Mouse (Mus musculus) skeletal muscle tissue, adult 2 months (tissue): ENCODE measurements around the gene Tmem235.

Source experiments
- DNase-seq: peaks from one replicate; pipeline ENCODE4 v3.0.0-alpha.2; 2012; ENCODE audit warnings: low read depth, low spot score

Gene Tmem235

GRCm38 (mm10) chr11:117860601-117861000 lies at the start of gene Tmem235:
Gene Tmem235 (plus strand): TSS chr11:117860752.
- no peak for DNase-seq

GRCm38 (mm10) chr11:117813867-117814266 lies 46.7 kb upstream of the Tmem235 start:
- no peak for DNase-seq

- DNase-seq, result no peak
Observed at GRCm38 (mm10) chr11:117814704-117815366, 45.7 kb upstream of the Tmem235 start.

- DNase-seq, result peak; percentile 74
Observed at GRCm38 (mm10) chr11:117815850-117816249, 44.7 kb upstream of the Tmem235 start.

GRCm38 (mm10) chr11:117816389-117816996 lies 44.1 kb upstream of the Tmem235 start:
- no peak for DNase-seq

- DNase-seq, result peak; percentile 94
Observed at GRCm38 (mm10) chr11:117819095-117819494, 41.5 kb upstream of the Tmem235 start.

- no peak for DNase-seq
Observed at GRCm38 (mm10) chr11:117820173-117820572, 40.4 kb upstream of the Tmem235 start.

- DNase-seq, result no peak
Observed at GRCm38 (mm10) chr11:117821868-117822267, 38.7 kb upstream of the Tmem235 start.

- DNase-seq, result no peak
Observed at GRCm38 (mm10) chr11:117822728-117823241, 37.8 kb upstream of the Tmem235 start.

GRCm38 (mm10) chr11:117823411-117823810 lies 37.1 kb upstream of the Tmem235 start:
- DNase-seq, result no peak

- DNase-seq, result peak; percentile 78
Observed at GRCm38 (mm10) chr11:117824060-117824969, 36.2 kb upstream of the Tmem235 start.

- DNase-seq, result no peak
Observed at GRCm38 (mm10) chr11:117825333-117826101, 35.0 kb upstream of the Tmem235 start, which contains the start of the genes Afmid and Tk1. Gene Afmid (plus strand): TSS chr11:117825924. Gene Tk1 (minus strand): TSS chr11:117826092.

- DNase-seq, result no peak
Observed at GRCm38 (mm10) chr11:117826164-117826563, 34.4 kb upstream of the Tmem235 start.

GRCm38 (mm10) chr11:117826916-117827315 lies 33.6 kb upstream of the Tmem235 start:
- DNase-seq, result no peak

- DNase-seq, result no peak
Observed at GRCm38 (mm10) chr11:117827386-117827785, 33.2 kb upstream of the Tmem235 start.

- DNase-seq, result no peak
Observed at GRCm38 (mm10) chr11:117828149-117828887, 32.2 kb upstream of the Tmem235 start.

- no peak for DNase-seq
Observed at GRCm38 (mm10) chr11:117828888-117829604, 31.5 kb upstream of the Tmem235 start.

GRCm38 (mm10) chr11:117829671-117830215 lies 30.8 kb upstream of the Tmem235 start:
- DNase-seq, result no peak

- no peak for DNase-seq
Observed at GRCm38 (mm10) chr11:117830401-117830800, 30.2 kb upstream of the Tmem235 start.
